Mouse (Mus musculus) regulatory T cell (primary cell): ENCODE measurements around the gene Rtn4rl2.
"Not testable (repeated sequence)": the region's sequence is repeated elsewhere in the genome, so short reads cannot be mapped to it uniquely, and the experiment has no call there.

Experiments used
- in situ Hi-C: fragments of 300-600 bp; cut with MboI, MseI; formaldehyde crosslinking; loops from one replicate; pipeline ENCODE4 v1.15.1; 2025; ENCODE audit warnings: high pct_unique_total_duplicates

Gene Rtn4rl2

GRCm38 (mm10) chr2:84886234-84886731 lies at the start of gene Rtn4rl2:
Rtn4rl2 (minus strand) TSS chr2:84886710.
- in situ Hi-C loops: no loop called here

GRCm38 (mm10) chr2:84935065-84935464 lies 48.6 kb upstream of the Rtn4rl2 start:
- in situ Hi-C loops: no loop called here

- in situ Hi-C loops: no loop called here
Measured at GRCm38 (mm10) chr2:84934649-84935007, 48.1 kb upstream of the Rtn4rl2 start.

- in situ Hi-C loops: no loop called here
Measured at GRCm38 (mm10) chr2:84933992-84934648, 47.6 kb upstream of the Rtn4rl2 start.

GRCm38 (mm10) chr2:84930186-84930585 lies 43.7 kb upstream of the Rtn4rl2 start:
- in situ Hi-C loops: no loop called here

GRCm38 (mm10) chr2:84919601-84920108 lies 33.1 kb upstream of the Rtn4rl2 start:
- in situ Hi-C loops: no loop called here

GRCm38 (mm10) chr2:84918188-84918587 lies 31.7 kb upstream of the Rtn4rl2 start:
- in situ Hi-C loops: no loop called here

- in situ Hi-C loops: no loop called here
Measured at GRCm38 (mm10) chr2:84916548-84917320, 30.2 kb upstream of the Rtn4rl2 start.

GRCm38 (mm10) chr2:84915330-84915729 lies 28.8 kb upstream of the Rtn4rl2 start:
- in situ Hi-C loops: no loop called here

GRCm38 (mm10) chr2:84913881-84914280 lies 27.4 kb upstream of the Rtn4rl2 start:
- in situ Hi-C loops: no loop called here

GRCm38 (mm10) chr2:84912722-84913121 lies 26.2 kb upstream of the Rtn4rl2 start:
- in situ Hi-C loops: no loop called here

GRCm38 (mm10) chr2:84896686-84897085 lies 10.2 kb upstream of the Rtn4rl2 start:
- in situ Hi-C loops: not testable (repeated sequence)

GRCm38 (mm10) chr2:84895495-84896198 lies 9.1 kb upstream of the Rtn4rl2 start:
- in situ Hi-C loops: no loop called here

GRCm38 (mm10) chr2:84893359-84893758 lies 6.8 kb upstream of the Rtn4rl2 start:
- in situ Hi-C loops: no loop called here

GRCm38 (mm10) chr2:84890045-84890340 lies 3.5 kb upstream of the Rtn4rl2 start:
- in situ Hi-C loops: no loop called here

GRCm38 (mm10) chr2:84889316-84890044 lies 3.0 kb upstream of the Rtn4rl2 start:
- in situ Hi-C loops: no loop called here

- in situ Hi-C loops: no loop called here
Measured at GRCm38 (mm10) chr2:84888657-84889315, 2.3 kb upstream of the Rtn4rl2 start.

GRCm38 (mm10) chr2:84887411-84888271 lies 1.1 kb upstream of the Rtn4rl2 start:
- in situ Hi-C loops: no loop called here

GRCm38 (mm10) chr2:84886821-84887281 lies 341 bp upstream of the Rtn4rl2 start:
- in situ Hi-C loops: no loop called here
